Mouse (Mus musculus) layer of hippocampus, adult 8-10 months (tissue): ENCODE data around the gene Spats2. TPM values are rescaled to one million over a fixed set of nuclear protein-coding genes. Genes with fewer than 3 reads are reported as not detected.

Source experiments
- DNase-seq, 2 experiments: peaks; one replicate each; pipeline ENCODE4 v3.0.0; 2022; ENCODE audit warnings: low spot score in 2 of 2
- total RNA-seq, 4 experiments: library from RNA; stranded (reverse); gene quantifications; 2 replicates each; pipeline ENCODE4 v1.2.4; 2022

Gene Spats2
- total RNA-seq, 4 experiments from 2014 or later = 29.6 to 31.8 (median 30.0) TPM

- DNase-seq = no peak
These were observed 27.8 kb upstream of the Spats2 start for GRCm38 (mm10) chr15:99097840-99098492.

GRCm38 (mm10) chr15:99098493-99098861 lies 27.2 kb upstream of the Spats2 start:
- DNase-seq = no peak

GRCm38 (mm10) chr15:99099139-99099556 lies 26.6 kb upstream of the Spats2 start:
- no peak for DNase-seq

DNA sequence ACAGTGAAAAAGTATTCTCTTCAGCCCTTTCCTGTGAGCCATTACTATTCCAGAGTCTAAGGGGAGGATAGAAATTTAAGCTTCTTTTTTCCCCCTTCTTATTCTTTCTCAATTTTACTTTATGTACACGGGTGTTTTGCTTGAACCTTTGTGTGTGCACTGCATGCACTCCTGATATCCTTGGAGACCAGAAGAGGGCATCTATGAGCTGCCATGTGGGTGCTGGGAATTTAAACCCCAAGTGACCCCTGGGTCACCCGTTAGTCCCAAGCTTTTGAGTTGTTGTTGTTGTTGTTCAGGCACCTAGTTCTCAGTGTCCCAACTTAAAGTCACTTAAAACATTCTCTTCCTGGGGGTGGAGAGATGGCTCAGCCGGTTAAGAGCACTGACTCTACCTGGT lies 25.7 kb upstream of the Spats2 start:
- no peak for DNase-seq

GRCm38 (mm10) chr15:99105238-99105637 lies 20.5 kb upstream of the Spats2 start:
- no peak for DNase-seq

DNA sequence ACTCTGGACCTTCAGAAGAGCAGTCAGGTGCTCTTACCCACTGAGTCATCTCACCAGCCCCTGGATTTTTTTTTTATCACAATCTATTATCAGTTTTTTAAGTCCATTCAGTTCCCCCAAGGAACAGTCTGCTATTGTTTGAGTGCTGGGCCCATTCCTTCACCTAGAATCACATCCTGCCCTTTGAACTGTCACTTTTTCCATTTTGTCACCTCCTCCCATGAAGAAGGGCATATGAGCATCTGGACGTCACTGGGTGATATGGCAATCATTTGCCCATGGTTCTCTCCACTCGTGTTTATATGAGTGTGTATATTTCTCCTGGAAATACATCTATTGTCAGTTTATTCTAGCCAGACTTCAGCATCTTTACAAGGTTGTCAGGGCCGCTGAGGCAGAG lies 17.9 kb upstream of the Spats2 start:
- no peak for DNase-seq

DNA sequence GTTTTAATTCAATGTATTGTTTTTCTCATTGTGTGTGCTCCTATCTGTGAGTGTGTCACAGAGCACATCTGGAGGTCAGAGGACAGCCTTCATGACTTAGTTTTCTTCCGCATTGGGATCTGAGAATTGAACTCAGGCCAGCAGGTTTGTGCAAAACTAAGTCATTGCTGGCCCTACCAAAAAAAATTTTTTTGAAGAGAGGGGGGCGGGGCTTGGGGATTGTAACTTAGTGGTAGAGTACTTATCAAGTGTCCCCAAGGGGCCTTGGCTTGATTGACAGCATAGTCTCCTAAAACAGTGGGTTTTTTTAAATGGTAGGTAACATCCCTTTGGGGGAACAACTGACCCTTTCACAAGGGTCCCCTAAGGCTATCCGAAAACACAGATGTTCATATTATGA lies 14.6 kb upstream of the Spats2 start:
- DNase-seq = no peak

- no peak for DNase-seq
These were observed 13.9 kb upstream of the Spats2 start for GRCm38 (mm10) chr15:99111809-99112208.

- no peak for DNase-seq
These were observed 12.8 kb upstream of the Spats2 start for GRCm38 (mm10) chr15:99112843-99113395.

DNA sequence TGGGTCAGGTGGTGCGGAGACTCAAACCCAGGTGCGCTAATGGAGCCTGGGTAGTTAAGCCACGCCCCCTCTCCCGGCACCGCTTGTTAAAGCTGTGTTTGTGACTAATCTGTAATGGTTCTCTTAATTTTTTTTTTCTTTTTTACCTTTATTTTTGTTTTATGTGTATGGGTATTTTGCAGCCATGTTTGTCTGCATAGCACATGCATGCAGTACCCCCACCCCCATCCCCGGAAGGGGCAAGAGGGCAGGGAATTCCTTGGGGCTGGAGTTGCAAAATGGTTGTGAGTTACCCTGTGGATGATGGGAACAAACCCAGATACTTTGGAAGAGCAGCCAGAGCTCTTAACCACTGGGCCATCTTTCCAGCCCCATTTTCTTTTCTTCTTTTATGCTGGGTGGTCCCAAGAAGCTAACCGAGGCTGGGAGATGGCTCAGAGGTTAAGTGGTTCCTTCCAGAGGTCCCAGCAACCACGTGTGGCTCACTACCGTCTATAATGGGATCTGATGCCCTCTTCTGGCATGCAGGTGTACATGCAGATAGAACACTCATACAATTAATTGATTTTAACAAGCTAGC lies 12.2 kb upstream of the Spats2 start:
- no peak for DNase-seq

- DNase-seq = no peak
These were observed 11.2 kb upstream of the Spats2 start for GRCm38 (mm10) chr15:99114312-99115064.

DNA sequence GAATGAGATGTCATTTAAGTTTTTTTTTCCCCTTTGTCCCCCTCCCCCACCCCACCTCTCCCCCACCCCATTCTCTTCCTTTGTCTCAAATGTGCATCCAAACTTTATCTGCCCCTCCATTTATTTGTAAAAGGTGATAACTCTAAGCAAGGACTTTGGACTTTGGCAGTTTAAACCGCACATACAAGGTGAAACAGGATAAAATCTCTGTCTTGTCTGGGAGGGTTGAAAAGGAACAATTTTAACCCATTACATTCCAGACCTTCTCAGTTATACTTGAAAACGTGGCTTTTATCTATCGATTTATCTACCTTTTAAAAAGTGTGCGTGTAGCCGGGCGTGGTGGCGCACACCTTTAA lies 10.7 kb upstream of the Spats2 start:
- no peak for DNase-seq

GRCm38 (mm10) chr15:99116539-99116938 lies 9.2 kb upstream of the Spats2 start:
- no peak for DNase-seq

DNA sequence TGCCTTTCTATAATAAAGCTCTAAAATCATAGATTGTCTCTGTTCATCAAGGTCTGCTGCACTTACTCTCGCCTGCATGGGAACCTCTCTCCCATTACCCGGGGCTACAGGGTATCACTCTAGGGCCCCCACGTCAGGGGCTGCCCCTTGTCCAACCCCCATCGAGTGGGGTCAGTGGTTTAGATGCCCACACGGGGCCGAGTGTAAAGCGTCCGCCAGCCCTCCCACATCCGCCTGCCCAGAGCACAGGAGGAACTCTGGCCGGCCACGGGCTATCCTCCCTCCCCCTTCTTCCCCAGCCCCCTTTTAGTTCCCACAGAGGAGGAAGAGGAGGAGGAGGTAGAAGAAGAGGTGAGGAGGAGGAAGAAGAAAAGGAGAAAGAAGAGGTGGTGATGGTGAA lies 4.9 kb upstream of the Spats2 start:
- no peak for DNase-seq

DNA sequence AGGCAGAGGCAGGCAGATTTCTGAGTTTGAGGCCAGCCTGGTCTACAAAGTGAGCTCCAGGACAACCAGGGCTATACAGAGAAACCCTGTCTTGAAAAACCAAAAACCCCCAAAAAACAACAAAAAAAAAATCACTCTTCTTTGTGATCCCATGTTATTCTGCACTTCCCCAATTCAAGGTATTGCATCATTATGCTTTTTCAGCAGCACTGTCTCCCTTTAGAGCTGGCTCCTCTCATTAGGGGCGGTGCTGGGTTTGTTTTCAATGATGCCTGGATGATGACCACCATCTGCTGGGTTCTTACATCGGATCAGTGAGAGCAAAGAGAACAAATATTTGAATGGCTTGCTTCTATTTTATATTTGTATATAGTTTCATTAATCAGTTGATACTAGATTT lies 3.1 kb upstream of the Spats2 start:
- DNase-seq = no peak

GRCm38 (mm10) chr15:99126081-99126815 lies 532 bp downstream of the Spats2 start:
- peak; percentile 72 to 79 for DNase-seq

DNA sequence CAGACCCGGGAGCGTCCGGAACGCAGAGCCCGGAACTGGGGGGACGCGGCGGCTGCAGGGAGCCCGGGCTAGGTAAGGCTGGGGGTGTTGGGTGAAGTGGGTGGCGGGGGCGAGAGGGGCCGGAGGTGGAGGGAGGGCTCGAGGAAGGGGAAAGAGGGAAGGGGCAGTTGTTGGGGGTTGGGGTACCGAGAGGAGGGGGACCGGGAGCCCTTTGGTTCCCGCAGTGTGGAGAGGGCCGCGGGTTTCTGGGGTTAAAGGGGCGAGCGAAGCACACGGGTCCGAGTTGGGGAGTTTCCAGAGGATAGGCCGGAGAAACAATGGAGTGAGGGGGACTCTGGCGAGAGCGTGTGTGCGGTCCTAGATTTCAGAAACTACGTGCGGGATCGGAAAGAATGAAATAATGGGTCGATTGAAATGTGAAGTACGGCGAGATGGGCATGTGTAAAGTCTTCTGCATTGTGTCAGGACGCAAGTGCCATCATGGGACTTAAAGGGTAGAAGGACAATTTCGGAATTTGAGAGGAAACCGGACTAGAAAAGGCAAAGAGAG lies 1.2 kb downstream of the Spats2 start:
- DNase-seq = no peak

- DNase-seq = no peak
These were observed 2.3 kb downstream of the Spats2 start for GRCm38 (mm10) chr15:99127851-99128522.

DNA sequence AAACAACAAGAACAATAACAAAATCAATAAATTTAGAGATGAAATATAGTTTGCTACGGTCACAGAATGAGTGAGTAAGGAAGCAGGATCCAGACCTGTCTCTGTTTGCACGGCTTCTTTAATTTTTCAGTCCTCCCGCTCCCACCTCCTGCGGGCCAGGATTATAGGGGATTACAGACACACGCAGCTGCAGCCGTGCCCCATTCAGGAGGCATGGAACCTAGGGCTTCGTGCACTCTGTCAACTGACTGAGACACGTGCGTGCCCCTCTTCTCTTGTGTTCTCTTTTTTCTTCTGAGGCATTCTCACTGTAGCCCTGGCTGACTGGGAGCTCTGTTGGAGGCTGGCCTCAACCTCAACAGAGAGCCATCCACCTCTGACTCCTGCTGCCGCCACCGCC lies 3.7 kb downstream of the Spats2 start:
- DNase-seq = no peak

GRCm38 (mm10) chr15:99129956-99130910 lies 4.5 kb downstream of the Spats2 start:
- no peak for DNase-seq
